Mouse (Mus musculus) kidney, adult 9 months (tissue): Measurements from ENCODE around the gene Smyd2.

ENCODE experiments used
- DNase-seq: peaks from one replicate; pipeline ENCODE4 v3.0.0; 2022

Gene Smyd2

GRCm38 (mm10) chr1:189916422-189917125, 5.6 kb downstream of the Smyd2 start:
- no peak for DNase-seq

DNA sequence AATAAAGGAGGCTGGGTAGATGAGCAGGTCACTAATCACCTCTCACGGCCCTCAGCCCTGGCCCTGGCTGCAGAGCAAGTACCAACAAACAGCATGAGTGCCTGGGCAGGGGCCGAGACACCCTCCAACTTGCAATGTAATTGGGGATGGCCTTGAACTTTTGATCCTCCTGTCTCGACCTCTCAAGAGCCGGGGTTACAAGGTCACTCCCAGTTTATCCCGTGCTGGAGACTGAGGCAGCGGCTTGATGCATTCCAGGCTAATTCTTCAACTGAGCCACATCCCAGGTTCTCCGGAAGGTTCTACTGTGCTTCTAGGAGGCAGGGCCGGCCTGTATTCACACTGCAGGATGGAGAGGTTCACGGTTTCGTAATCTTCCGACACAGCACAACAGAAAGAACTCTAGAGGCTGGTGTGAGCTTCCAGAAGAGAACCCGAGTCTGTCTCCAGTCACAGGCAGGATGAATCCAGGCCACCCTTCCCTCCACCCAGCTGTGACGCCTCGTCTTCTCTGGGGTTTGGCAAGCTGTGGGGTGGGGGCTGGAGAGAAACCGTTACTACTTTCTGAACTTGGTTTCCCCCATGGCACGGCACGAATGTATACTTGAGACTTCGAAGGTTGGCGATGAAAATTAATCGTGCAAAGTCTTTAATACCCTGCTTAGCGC, 8.9 kb downstream of the Smyd2 start:
- DNase-seq = no peak

GRCm38 (mm10) chr1:189910685-189911345, 11.3 kb downstream of the Smyd2 start:
- DNase-seq = peak; percentile 84

- no peak for DNase-seq
Observed at GRCm38 (mm10) chr1:189903169-189903568, 19.0 kb downstream of the Smyd2 start.

- no peak for DNase-seq
Observed at GRCm38 (mm10) chr1:189902413-189902812, 19.8 kb downstream of the Smyd2 start.

GRCm38 (mm10) chr1:189899526-189899925, 22.6 kb downstream of the Smyd2 start:
- DNase-seq = peak; percentile 29

DNA sequence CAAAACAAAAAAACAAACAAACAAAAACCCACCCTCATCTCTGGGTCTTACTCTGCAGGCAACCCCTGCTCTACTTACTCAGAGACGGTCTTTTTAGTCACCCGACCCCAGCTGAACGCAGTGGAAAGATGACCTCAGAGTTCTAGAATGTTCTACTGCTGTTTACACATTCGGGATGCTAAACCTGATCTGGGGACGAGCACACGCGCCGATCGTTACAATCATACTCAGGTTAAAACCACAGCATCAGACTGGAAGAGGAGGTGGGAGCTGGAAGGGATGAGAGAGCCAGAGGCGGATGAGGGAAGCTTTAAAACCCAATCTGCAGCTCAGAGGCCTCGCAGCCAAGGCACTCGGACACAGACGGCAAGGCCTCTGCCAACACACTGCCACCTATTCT, 23.5 kb downstream of the Smyd2 start:
- no peak for DNase-seq

DNA sequence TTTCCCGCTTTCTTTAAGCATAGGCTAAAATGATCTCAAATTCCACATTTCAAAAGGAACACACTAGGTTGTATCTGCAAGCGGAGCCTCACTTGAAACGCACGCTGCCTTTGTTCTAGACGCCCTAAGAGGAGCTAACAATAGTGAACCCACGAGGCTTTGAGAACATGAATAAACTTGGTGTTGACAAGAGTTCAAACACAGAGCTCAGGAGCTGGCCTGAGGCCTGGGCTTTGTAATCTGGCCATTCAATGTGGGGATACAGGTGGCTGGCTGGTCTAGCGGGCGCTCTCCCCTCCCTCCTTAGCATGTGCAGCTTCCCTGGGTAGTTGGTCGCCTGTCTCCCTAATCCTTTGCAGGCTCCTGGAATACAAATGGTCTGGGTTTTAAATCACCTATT, 24.3 kb downstream of the Smyd2 start:
- no peak for DNase-seq

DNA sequence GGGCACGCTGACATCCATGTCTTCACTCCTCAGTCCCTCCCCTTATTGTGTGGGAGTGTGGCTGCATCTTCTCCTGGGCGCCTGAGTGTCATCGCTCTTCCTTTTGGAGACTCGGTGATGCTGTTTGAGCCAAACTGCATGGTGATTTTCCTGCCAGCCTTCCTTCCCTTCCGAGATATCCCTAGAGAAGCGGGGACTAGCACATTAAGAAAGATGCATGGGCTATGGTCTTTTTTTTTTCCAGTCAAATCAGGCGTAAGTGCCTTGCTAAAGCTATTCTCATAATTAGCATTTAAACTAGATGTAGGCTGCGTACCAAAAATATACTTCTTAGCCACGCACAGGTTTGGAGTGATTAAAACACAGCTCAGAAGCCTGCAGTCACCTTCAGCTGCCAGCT, 28.0 kb downstream of the Smyd2 start:
- DNase-seq = no peak

GRCm38 (mm10) chr1:189888749-189889148, 33.4 kb downstream of the Smyd2 start:
- no peak for DNase-seq

DNA sequence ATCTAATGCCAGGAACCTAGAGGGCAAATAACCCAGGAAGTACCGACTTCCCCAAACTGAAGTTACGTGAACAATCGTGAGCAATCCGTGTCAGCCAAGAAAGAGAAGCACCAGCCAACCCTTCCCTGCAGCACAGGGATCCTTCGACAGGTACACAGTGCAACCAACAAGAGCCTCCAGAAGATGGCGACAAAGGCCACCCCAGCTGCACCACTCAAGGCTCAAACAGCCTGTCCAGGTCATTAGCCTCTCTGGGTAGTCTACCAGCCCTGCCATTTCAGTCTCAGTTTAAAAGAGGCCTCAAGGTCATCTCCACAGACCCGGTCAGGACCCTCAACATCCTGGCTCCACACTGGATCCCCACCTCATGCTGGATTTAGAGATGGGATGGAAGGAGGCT, 34.6 kb downstream of the Smyd2 start:
- DNase-seq = peak; percentile 78

DNA sequence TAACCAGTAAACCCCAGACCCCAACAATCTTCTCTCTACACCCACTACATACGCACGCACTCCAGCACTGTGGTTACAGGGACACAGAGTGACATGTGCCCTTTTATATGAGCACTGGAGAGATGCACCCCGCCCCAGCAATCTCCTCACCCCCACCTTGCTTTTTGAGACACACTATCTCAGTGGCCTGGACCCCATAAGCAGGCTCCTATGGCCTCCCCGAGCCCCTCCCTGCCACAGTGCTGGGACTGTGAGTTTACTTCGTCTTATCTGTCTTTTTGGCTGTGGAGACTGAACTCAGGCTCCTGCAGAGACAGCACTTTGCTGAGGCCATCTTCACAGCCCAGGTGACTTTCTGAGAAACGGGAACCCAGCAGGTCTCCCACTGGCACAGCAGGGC, 36.2 kb downstream of the Smyd2 start:
- no peak for DNase-seq

GRCm38 (mm10) chr1:189884951-189885350, 37.2 kb downstream of the Smyd2 start:
- DNase-seq = no peak

- DNase-seq = peak; percentile 70
Observed at GRCm38 (mm10) chr1:189883531-189884170, 38.5 kb downstream of the Smyd2 start.

GRCm38 (mm10) chr1:189882886-189883285, 39.3 kb downstream of the Smyd2 start:
- DNase-seq = peak; percentile 44

GRCm38 (mm10) chr1:189880745-189881144, 41.4 kb downstream of the Smyd2 start:
- no peak for DNase-seq

- DNase-seq = peak; percentile 82
Observed at GRCm38 (mm10) chr1:189879965-189880364, 42.2 kb downstream of the Smyd2 start.

DNA sequence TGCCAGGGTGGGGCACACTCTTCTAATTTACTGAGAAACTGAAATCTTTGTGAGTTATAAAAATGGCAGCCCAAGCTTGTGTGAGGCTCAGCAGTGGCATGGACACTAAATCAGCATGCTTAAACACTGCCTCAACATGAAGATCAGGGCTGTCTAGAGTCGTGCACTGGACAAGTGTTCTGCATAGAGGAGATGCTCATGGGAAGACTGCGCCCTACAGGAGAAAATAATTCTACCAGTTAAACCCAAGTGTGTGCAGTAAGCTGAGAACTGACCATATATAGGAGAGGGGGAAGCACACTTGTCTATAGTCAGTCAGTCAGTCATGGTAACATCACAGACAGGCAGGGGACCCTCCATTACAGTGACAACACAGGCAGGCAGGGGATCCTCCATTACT, 43.0 kb downstream of the Smyd2 start:
- DNase-seq = no peak

GRCm38 (mm10) chr1:189876162-189876561, 46.0 kb downstream of the Smyd2 start:
- DNase-seq = no peak

DNA sequence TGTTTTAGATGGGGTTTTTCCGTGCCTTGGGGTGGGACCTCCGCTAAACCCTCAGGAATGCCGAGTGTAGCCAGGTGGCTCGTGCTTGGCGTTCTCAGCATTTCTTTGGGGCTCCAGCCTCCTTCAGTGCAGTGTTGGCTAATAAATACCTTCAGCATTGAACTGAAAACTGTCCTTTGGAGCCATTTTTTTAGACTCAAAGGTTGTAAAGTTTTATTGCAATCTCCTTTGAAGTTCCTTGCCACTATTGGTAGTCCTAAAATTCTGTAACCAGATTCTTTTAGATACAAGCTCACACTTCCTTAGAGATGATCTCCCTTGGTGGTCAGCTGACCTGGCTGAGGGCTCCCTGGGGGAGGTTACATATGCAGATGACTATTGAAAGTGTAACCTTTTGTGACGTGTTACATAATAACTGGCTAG, 46.7 kb downstream of the Smyd2 start:
- peak; percentile 74 for DNase-seq

GRCm38 (mm10) chr1:189873591-189873990, 48.6 kb downstream of the Smyd2 start:
- DNase-seq = no peak

DNA sequence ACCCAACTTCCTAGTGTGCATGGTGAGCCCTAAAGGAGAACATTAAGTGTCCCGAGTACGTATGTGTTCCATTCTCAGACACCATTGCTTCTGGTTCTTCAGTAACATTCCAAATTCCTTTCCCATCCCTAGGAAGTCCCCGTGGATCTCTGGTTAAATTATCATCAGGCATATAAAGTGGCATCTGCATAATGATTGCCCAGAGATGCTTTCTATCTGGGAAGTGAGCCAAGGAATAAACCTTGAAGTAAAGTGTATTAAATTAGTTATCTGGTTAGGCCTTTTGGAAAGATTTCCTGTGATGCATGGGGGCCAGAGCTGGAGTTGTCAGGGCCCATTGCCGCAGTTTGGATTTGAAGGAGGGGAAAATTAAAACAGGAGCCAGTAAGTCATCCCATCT, 50.1 kb downstream of the Smyd2 start:
- DNase-seq = no peak

- DNase-seq = no peak
Observed at GRCm38 (mm10) chr1:189871625-189872024, 50.5 kb downstream of the Smyd2 start.

DNA sequence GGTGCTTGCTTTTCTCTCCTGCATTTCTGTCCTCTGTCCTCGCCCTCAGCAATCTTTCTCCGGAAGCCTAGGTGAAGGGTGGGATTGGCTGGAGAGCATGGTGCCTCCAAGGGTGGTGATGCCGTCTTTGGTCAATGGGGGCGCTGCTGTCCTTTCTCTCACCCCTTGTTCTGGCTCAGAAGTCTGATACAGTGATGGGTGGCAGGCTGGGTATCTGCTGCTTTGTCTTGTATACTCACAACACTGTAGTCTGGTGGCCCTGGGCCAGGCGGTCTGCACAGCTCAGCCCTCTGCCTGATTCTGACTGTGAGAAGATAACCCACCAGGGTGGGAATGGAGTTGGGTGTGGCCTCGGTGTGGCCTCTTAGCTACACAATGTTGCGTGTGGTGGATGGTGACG, 51.6 kb downstream of the Smyd2 start:
- DNase-seq = no peak
